Mouse (Mus musculus): ENCODE results near the gene Rab10. TPM values are rescaled to one million over a fixed set of nuclear protein-coding genes. Genes with fewer than 3 reads are reported as not detected.
"Not testable (repeated sequence)": the region's sequence is repeated elsewhere in the genome, so short reads cannot be mapped to it uniquely, and the experiment has no call there.

The Rab10 gene
- polyA plus RNA-seq (2017; shearing (Covaris generic)) = 10 to 100 TPM; 50.4 to 64.1 (median 53.7) TPM

GRCm38 (mm10) chr12:3309391-3310320 is at the start of gene Rab10:
Rab10 (minus strand) TSS chr12:3309969.
- peak; percentile 78 for ATAC-seq

GRCm38 (mm10) chr12:3359302-3359701 is 49.5 kb upstream of the Rab10 start:
- ATAC-seq = peak; percentile 64

GRCm38 (mm10) chr12:3356824-3357223 is 47.1 kb upstream of the Rab10 start:
- peak; percentile 90 for ATAC-seq

GRCm38 (mm10) chr12:3355068-3355467 is 45.3 kb upstream of the Rab10 start:
- ATAC-seq = no peak

- no peak for ATAC-seq
Measured at GRCm38 (mm10) chr12:3352216-3352615, 42.4 kb upstream of the Rab10 start.

- ATAC-seq = no peak
Measured at GRCm38 (mm10) chr12:3350136-3350535, 40.4 kb upstream of the Rab10 start.

GRCm38 (mm10) chr12:3349387-3349786 is 39.6 kb upstream of the Rab10 start:
- ATAC-seq = peak; percentile 56

- no peak for ATAC-seq
Measured at GRCm38 (mm10) chr12:3347682-3348081, 37.9 kb upstream of the Rab10 start.

GRCm38 (mm10) chr12:3345038-3345437 is 35.3 kb upstream of the Rab10 start:
- ATAC-seq = no peak

- no peak for ATAC-seq
Measured at GRCm38 (mm10) chr12:3344155-3344554, 34.4 kb upstream of the Rab10 start.

- peak; percentile 99 for ATAC-seq
Measured at GRCm38 (mm10) chr12:3338931-3339330, 29.2 kb upstream of the Rab10 start.

- ATAC-seq = no peak
Measured at GRCm38 (mm10) chr12:3329677-3330076, 19.9 kb upstream of the Rab10 start.

- no peak for ATAC-seq
Measured at GRCm38 (mm10) chr12:3325232-3325631, 15.5 kb upstream of the Rab10 start.

GRCm38 (mm10) chr12:3323241-3323640 is 13.5 kb upstream of the Rab10 start:
- ATAC-seq = no peak

- ATAC-seq = no peak
Measured at GRCm38 (mm10) chr12:3319377-3319776, 9.6 kb upstream of the Rab10 start.

- ATAC-seq = no peak
Measured at GRCm38 (mm10) chr12:3316937-3317336, 7.2 kb upstream of the Rab10 start.

- no peak for ATAC-seq
Measured at GRCm38 (mm10) chr12:3316083-3316482, 6.3 kb upstream of the Rab10 start.

- ATAC-seq = no peak
Measured at GRCm38 (mm10) chr12:3312886-3313285, 3.1 kb upstream of the Rab10 start.

- no peak for ATAC-seq
Measured at GRCm38 (mm10) chr12:3310321-3310692, 538 bp upstream of the Rab10 start.

GRCm38 (mm10) chr12:3308541-3309241 is 1.1 kb downstream of the Rab10 start:
- ATAC-seq = no peak

- ATAC-seq = no peak
Measured at GRCm38 (mm10) chr12:3307587-3307986, 2.2 kb downstream of the Rab10 start.

GRCm38 (mm10) chr12:3305238-3305637 is 4.5 kb downstream of the Rab10 start:
- ATAC-seq = no peak

- ATAC-seq = not testable (repeated sequence)
Measured at GRCm38 (mm10) chr12:3297622-3298021, 12.1 kb downstream of the Rab10 start.

GRCm38 (mm10) chr12:3296056-3296455 is 13.7 kb downstream of the Rab10 start:
- no peak for ATAC-seq
